Mouse (Mus musculus) Patski (cell line): ENCODE measurements around the gene Olfr1395. TPM values are rescaled to one million over a fixed set of nuclear protein-coding genes. Genes with fewer than 3 reads are reported as not detected.
"Not testable (repeated sequence)": the region's sequence is repeated elsewhere in the genome, so short reads cannot be mapped to it uniquely, and the experiment has no call there.

Experiments used
- ATAC-seq: fragments of 100-300 bp; one replicate; pipeline ENCODE4 v1.8.0; 2021
- CTCF ChIA-PET: fragments of 350-600 bp; sonication (Branson Sonifier 250); formaldehyde crosslinking; loops from one replicate; lab custom pipeline; 2022; ENCODE audit warnings: inconsistent platforms; lab: Charles Lee
- POLR2A ChIA-PET: fragments of 350-600 bp; sonication (Branson Sonifier 250); formaldehyde crosslinking; loops from one replicate; lab custom pipeline; 2022; ENCODE audit warnings: antibody characterized with exemption, inconsistent platforms; lab: Charles Lee
- DNase-seq: peaks from one replicate; pipeline ENCODE4 v3.0.0-alpha.2; 2011; ENCODE audit warnings: low read depth, low spot score
- H3K27me3 ChIP-seq: fragments of 371-371 bp; one replicate; pipeline ENCODE4 v1.5.1; 2021
- CTCF ChIP-seq: fragments of 100-300 bp; IDR thresholded peaks from one replicate; pipeline ENCODE4 v1.5.1; 2021
- in situ Hi-C: fragments of 300-500 bp; cut with MboI; formaldehyde crosslinking; loops from 3 replicates; pipeline ENCODE4 v1.11.1; 2018; ENCODE audit warnings: low pct_unique_long_range_greater_than_20kb, mixed read lengths
- polyA plus RNA-seq: library from polyadenylated mRNA; unstranded; gene quantifications from one replicate; pipeline ENCODE4 v1.2.3, GENCODE M21; 2021

Gene Olfr1395
- polyA plus RNA-seq, 1 experiment from 2014 or later: not detected

DNA sequence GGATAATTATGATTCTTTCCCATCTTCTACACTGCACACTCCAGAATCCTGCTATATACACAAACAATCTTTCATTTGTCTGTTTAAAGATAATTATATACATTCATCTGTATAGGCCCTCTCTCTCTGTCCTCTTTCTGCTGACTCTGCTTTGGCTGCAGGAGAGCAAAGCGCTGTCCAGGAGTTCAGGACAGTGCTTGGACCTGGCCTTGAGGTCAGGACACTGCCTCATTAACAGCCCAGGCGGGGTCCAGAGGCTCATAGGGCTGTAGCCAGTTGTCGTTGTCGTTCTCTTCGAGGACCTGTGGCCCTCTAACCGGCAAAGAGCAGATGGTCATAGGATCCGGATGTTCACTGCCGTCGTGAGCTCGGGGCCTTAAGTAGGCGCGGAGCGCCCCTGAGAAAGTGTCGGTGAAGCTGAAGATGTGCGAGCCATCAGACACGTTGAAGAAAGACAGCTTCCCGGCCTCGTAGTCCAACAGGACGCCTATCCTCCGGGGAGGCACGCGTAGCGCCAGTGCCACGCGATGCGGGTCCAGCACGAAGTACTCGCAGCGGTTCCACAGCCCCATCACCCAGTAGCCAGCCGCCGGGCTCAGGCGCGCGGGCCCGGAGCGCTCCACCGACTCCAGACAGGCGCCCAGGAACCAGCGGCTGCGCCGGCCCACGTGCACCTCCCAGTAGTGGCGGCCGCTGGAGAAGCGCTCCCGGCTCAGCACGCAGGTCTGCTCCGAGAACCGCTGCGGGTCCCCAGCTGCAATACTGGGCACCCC lies 27.0 kb downstream of the Olfr1395 start:
- in situ Hi-C loops: no loop called here
- ChIA-PET POLR2A (no interaction called here), CTCF (no interaction called here)
- H3K27me3 ChIP-seq: peaks cover 14% of the 10 kb centered on the region
- DNase-seq (no peak), ATAC-seq (no peak)
- no peak for TF ChIP-seq CTCF

DNA sequence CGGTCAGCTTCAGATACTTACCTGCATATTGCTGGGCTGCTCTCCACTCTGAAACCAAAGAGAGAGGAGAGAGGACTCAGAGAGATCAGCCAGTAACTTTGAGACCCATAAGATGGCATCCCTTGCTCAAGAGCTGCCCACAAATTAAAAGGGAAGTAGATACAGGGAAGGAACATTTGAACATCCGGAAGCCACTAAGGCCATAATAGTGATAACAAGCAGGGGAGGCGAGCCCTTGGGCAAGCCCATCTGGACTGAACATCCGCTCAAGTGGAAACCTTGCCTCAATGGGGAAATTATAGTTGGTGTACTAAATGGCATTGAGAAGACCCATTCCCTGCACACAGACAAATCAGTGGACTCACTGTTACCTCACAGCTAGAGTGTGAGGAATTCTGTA lies 28.5 kb downstream of the Olfr1395 start:
- in situ Hi-C loops: no loop called here
- ATAC-seq (no peak), DNase-seq (no peak)
- peaks cover 14% of the 10 kb centered on the region for H3K27me3 ChIP-seq
- CTCF ChIA-PET: no interaction called here
- TF ChIP-seq CTCF: no peak
- POLR2A ChIA-PET: no interaction called here

DNA sequence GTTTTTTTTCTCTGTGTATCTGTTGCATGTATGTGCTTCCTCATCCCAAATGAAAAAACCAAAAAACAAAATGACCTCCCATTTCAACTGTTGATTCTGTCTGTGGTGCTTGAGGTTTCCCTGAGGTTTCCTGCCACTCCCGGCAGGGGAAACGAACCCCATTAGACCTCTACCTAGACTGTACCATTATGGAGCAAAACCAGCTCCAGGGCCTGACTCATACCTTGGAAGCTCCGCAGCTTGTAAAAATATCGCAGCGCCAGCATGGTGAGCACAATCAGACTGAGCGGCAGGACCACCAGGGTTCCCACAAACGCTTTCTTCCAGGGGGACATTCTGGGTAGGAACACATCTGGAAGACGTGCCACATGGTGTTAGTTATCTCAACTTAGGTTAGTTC lies 33.3 kb downstream of the Olfr1395 start:
- ChIA-PET POLR2A (no interaction called here), CTCF (no interaction called here)
- in situ Hi-C loops: loop anchor here (25.0 kb wide), 1 partner anchor 362 kb away; the partner anchor contains the start of genes Olfr1381 and Olfr1382
- peaks cover 5% of the 10 kb centered on the region for H3K27me3 ChIP-seq
- DNase-seq: no peak
- no peak for ATAC-seq
- no peak for TF ChIP-seq CTCF

DNA sequence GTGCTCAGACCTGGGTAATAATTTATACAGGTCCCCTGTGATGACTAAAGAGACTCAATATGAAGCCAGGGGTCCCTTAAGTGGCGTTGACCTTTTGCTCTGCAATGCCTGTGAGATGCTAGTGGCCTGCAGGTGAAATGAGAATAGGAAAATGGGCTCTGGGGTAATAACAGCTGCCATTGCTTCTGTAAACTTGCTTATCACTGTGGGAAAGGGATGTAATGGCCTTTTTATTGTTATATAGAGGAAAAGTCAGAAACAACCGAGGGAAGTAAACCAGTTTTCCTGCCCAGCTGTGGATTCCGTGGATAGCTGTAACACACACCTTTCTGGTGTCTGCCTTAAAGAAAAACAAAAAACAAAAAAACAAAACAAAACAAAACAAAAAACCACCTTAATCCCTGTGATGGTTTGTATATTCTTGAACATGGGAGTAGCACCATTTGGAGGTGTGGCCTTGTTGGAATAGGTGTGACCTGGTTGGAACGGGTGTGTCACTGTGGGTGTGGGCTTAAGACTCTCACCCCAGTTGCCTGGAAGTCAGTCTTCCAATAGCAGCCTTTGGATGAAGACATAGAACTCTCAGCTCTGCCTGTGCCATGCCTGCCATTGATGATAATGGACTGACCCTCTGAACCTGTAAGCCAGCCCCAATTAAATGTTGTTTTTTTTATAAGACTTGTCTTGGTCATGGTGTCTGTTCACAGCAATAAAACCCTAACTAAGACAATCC lies 34.1 kb downstream of the Olfr1395 start:
- CTCF ChIA-PET, ATAC-seq, POLR2A ChIA-PET, DNase-seq, H3K27me3 ChIP-seq: not testable (repeated sequence)
- in situ Hi-C loops: loop anchor here (25.0 kb wide), 1 partner anchor 361 kb away; the partner anchor contains the start of genes Olfr1381 and Olfr1382

DNA sequence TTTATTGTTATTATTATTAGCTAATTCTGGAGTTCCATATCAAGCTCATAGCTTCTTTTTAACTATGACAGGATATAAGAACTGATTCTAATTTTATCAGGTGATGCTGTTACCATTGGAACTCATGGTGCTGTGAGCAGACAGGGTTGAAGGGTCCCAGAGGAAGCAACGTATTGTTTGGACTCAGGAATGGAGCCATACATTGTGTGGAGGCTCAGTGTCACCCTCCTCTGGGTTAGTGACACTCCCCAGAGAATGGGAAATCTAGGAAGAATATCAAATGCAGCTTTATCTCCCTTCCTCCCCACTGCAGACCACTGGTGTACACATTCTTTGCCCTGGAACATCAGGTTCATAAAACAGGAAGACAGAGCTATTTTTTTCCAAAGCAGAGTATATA lies 41.1 kb downstream of the Olfr1395 start:
- ChIA-PET POLR2A (no interaction called here), CTCF (interaction anchor here (0.9 kb wide), 1 partner anchor 89 kb away, joined by 4 read pairs; no protein-coding TSS in a partner anchor)
- DNase-seq (no peak), ATAC-seq (no peak)
- in situ Hi-C loops: loop anchor here (25.0 kb wide), 1 partner anchor 354 kb away; the partner anchor contains the start of genes Olfr1381 and Olfr1382
- TF ChIP-seq CTCF: no peak
- peaks cover 12% of the 10 kb centered on the region for H3K27me3 ChIP-seq

DNA sequence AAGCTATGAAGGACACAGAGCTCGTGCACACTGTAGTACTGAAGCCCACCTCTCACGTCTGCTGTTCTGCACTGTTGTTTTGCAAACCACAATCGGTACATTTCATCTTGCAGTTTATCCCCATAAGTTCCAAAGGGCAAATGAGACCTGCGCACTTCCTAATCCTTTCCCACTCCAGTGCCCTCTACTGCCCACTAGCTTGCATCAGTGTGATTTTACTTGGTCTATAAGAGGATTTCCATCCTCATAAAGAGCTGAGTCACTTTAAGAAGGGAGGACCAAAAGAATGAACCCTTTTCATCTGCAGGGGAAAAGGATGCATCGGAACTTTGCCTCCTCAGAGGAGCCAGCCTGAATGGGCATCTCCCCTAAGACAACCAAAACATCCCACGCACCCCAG lies 44.4 kb downstream of the Olfr1395 start:
- in situ Hi-C loops: loop anchor here (25.0 kb wide), 1 partner anchor 351 kb away; the partner anchor contains the start of genes Olfr1381 and Olfr1382
- POLR2A ChIA-PET: no interaction called here
- no peak for ATAC-seq
- no peak for DNase-seq
- CTCF ChIA-PET: interaction anchor here (0.7 to 1.4 kb wide), 2 partner anchors 57 to 85 kb away, joined by 3 to 14 read pairs; no protein-coding TSS in a partner anchor
- TF ChIP-seq CTCF: no peak
- H3K27me3 ChIP-seq: peaks cover 7% of the 10 kb centered on the region

DNA sequence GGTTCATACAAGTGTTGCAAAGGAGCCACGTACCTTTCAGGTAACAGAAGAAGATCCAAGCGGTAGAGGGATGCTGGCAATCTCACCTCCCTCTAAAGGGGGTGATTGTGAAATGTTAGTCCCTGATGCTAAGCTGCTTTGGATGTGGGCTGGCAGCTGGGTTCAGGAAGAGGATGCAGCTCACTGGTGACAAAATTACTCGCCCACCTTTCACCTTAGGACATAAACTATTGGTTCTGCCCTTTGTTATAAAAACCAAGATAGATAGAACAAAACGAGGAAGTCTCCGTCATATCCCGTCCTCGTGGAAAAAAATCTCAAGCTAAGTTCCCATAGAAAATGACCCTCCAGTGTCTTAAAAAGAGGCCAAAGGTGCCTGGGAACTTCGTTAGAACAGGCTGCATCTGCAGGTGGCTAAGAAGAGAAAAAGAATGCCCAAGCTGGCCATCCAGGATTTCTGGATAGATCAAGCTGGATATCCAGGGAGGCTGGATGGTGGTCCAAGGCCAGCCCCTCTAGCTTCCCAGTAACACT lies 44.9 kb downstream of the Olfr1395 start, which contains the start of gene Btnl9:
Btnl9 (minus strand) TSS at position 205 of the 534 bp plus-strand sequence.
- in situ Hi-C loops: loop anchor here (25.0 kb wide), 1 partner anchor 350 kb away; the partner anchor contains the start of genes Olfr1381 and Olfr1382
- ChIA-PET CTCF (interaction anchor here (0.7 to 1.4 kb wide), 3 partner anchors 10 to 84 kb away, joined by 3 to 14 read pairs (median 4); no protein-coding TSS in a partner anchor), POLR2A (no interaction called here)
- TF ChIP-seq CTCF: no peak
- ATAC-seq (no peak), DNase-seq (no peak)
- peaks cover 7% of the 10 kb centered on the region for H3K27me3 ChIP-seq

DNA sequence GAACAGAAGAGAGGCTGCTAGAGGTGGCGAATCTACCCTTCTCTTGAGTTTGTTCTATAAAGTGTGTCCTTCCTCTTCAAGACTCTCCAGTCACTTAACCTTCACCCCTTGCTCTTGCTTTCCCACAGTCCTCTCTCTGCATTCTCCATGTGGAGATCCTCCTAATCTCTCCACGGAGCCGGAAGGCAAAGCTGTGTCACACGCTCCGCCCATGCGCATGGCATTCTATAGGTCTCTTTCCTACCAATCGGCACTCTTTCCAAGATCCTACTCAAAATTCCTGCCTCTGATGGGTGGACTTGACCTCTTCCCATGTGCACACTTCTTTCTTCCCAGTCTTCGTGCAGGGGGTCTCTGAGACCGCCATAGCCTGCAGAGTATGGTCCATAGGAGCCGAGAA lies 45.6 kb downstream of the Olfr1395 start:
- ATAC-seq: no peak
- in situ Hi-C loops: loop anchor here (25.0 kb wide), 1 partner anchor 350 kb away; the partner anchor contains the start of genes Olfr1381 and Olfr1382
- no peak for DNase-seq
- CTCF ChIA-PET: interaction anchor here (1.3 to 1.4 kb wide), 2 partner anchors 9 to 84 kb away, joined by 4 to 14 read pairs; no protein-coding TSS in a partner anchor
- POLR2A ChIA-PET: no interaction called here
- H3K27me3 ChIP-seq: peaks cover 7% of the 10 kb centered on the region
- TF ChIP-seq CTCF: no peak

DNA sequence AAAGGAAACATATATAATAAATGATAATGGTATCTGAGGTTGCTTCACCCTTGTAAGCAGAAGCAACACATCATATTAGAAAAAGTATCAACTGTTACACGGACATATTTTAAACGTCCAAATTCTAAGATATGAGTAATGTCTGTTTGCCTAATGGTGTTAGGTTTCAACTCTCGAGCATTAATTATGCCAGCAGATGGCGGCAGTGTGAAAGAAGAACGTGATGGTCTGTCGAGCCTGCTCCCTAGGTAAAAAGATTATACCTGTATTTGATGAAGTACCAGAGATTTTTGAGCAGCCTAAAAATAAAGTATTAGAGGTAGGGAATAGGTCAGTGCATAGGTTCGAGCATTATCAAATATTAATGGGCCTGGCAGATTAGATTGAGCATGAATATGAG lies 47.7 kb downstream of the Olfr1395 start:
- no peaks in the 10 kb centered on the region for H3K27me3 ChIP-seq
- POLR2A ChIA-PET: no interaction called here
- DNase-seq (no peak), ATAC-seq (no peak)
- CTCF ChIA-PET: interaction anchor here (1.7 to 2.3 kb wide), 2 partner anchors 82 kb away, joined by 6 to 14 read pairs; no protein-coding TSS in a partner anchor
- in situ Hi-C loops: loop anchor here (5.0 to 25.0 kb wide), 3 partner anchors 78 to 348 kb away; partner anchors contain the start of genes Olfr1381 and Olfr1382
- peak; percentile 78 for TF ChIP-seq CTCF

DNA sequence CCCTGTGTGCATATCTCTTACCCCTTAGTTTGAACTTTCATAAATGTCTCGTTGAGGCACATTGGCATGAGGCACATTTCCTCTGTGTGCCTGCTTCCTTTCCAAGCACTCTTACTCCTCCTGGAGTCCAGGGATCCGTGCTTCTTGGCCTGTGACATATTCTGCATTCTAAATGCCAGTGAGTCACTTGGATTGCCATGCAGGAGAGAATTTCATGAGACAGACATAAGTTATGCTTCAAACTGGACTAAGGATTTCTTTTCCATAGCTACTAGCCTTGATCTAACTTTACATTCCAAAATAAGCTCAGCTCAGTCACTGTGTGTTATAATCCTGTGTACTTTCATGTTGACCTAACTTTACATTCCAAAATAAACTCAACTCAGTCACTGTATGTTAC lies 49.0 kb downstream of the Olfr1395 start:
- no peak for DNase-seq
- ChIA-PET POLR2A (interaction anchor here (0.6 kb wide), 1 partner anchor 12 kb away, joined by 3 read pairs; the partner anchor contains the start of gene Zfp62), CTCF (interaction anchor here (0.7 to 2.3 kb wide), 6 partner anchors 10 to 82 kb away, joined by 3 to 14 read pairs (median 4); partner anchors contain the start of gene Zfp62)
- no peak for TF ChIP-seq CTCF
- H3K27me3 ChIP-seq: no peaks in the 10 kb centered on the region
- peak; percentile 92 for ATAC-seq
- in situ Hi-C loops: loop anchor here (5.0 to 25.0 kb wide), 3 partner anchors 76 to 346 kb away; partner anchors contain the start of genes Olfr1381 and Olfr1382

DNA sequence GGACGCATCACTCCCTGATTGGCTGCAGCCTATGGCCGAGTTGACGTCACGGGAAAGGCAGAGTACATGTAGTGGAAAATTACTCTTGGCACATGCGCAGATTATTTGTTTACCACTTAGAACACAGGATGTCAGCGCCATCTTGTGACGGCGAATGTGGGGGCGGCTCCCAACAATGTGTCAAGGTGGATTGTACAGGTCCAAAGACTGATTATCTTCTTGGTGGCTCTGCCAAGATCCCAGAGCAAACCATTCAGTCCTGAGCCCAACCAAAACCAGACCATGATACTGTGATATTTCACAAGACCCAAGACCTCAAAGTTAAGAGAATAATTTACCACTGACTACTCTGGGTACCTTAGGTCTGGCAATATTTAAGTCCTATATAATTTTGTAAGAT lies 52.7 kb downstream of the Olfr1395 start:
- POLR2A ChIA-PET, H3K27me3 ChIP-seq, DNase-seq, ATAC-seq, CTCF ChIA-PET: not testable (repeated sequence)
- in situ Hi-C loops: loop anchor here (5.0 to 25.0 kb wide), 3 partner anchors 73 to 343 kb away; partner anchors contain the start of genes Olfr1381 and Olfr1382
